Mouse (Mus musculus) cerebellum, adult 2 months (tissue): ENCODE results near the gene Mettl1.

Source experiments
- CTCF ChIP-seq: fragments of 200-500 bp; IDR thresholded peaks from 2 replicates; pipeline ENCODE4 v1.5.1; 2011; ENCODE audit warnings: low read depth, mild to moderate bottlenecking, control low read depth, low read length, moderate library complexity, borderline replicate concordance; ENCODE audit not compliant: insufficient read depth
- POLR2A ChIP-seq: fragments of 200-500 bp; IDR thresholded peaks from 2 replicates; pipeline ENCODE4 v1.6.1; 2011; ENCODE audit warnings: low read length, control low read depth, borderline replicate concordance; ENCODE audit not compliant: insufficient read depth

DNA sequence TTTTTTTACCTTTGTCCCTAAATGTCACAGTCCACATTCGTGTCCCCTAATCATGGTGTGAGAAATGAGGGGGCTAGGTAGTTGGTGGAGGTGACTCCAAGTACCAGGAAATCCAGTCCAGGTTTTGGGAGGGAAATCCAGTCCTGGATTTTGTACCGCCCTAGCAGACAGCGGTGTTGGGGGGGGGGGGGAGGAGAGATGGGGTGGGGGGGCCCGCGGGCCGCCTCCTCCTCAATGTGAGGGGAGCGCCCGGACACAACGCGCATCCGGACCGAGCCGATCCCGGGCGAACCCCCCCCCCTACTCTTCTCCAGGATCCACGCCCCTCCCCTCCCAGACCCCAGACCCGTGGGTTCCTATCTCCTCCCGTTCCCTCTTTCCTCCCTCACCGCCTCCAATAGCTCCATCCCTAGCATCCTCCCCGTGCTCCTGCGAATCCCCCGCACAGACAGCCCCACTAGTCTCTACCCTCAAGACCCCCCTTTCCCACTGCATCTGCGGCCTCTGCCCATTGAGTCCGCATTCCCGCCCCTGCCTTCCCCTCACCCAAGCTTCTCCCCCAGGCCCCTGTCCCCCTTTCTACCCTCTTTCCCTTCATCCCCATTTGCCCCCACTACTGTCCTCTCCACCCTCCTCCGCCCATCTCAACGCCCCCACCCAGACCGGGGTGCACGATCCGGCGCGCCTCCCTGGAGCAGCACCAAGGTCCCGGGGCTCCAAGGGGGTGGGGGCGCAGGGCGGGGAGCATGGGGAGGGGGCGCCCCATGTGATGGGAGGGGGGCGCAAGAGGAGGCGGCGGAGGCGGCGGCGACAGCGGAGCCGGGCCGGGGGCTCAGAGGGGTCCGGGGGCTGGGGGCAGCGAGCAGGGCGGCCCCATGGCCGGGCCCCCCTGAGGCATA, 37.7 kb downstream of the Mettl1 start:
- no peak for TF ChIP-seq CTCF
- TF ChIP-seq POLR2A = peak; percentile 37; the same call in 1 of the 2 replicates
